ENCODE assay signal across 23 mouse cellular contexts in genomic region chr11:117625196-117625595, GRCm38 (mm10). TPM values are rescaled to one million over a fixed set of nuclear protein-coding genes. Genes with fewer than 3 reads are reported as not detected.
A peak's percentile ranks its signal among the peaks of the same experiment; 100 is the strongest.
DNase-seq lines count a peak whose midpoint lies in the region; ATAC-seq lines count a peak whose summit lies in the region.
"Had no signal": no experiment of that assay in that cellular context is flagged by ENCODE, and none has a peak within 500 bp of the region (broad histone marks: within the 10 kb centered on the region; RNA-seq: fewer than 3 reads in every experiment).

No protein-coding gene starts in this region.

- ATAC-seq in cerebellum, adult (ENCODE audit: insufficient number of reproducible peaks, low FRiP score, low TSS enrichment) = no peak
- no peak for ATAC-seq in hindbrain, embryonic 13.5 days (ENCODE audit: low FRiP score)
- ATAC-seq in hindbrain, embryonic 14.5 days (ENCODE audit: low FRiP score) = no peak
- ATAC-seq: CD4-positive, CD25-positive, alpha-beta regulatory T cell, adult 4 months; intestine, postnatal 0 days had no signal

- peaks cover 33% of the 10 kb centered on the region for H3K4me1 ChIP-seq in hindbrain, embryonic 13.5 days (replicated peaks)
- H3K4me1 ChIP-seq in hindbrain, embryonic 14.5 days (replicated peaks; ENCODE audit: control insufficient read depth, insufficient read depth, low read length) = peaks cover 28% of the 10 kb centered on the region
- H3K4me1 ChIP-seq: liver, embryonic 13.5 days had no signal

- no peaks in the 10 kb centered on the region for H3K9me3 ChIP-seq in hindbrain, embryonic 13.5 days
- no peaks in the 10 kb centered on the region for H3K9me3 ChIP-seq in hindbrain, embryonic 14.5 days (ENCODE audit: control insufficient read depth, low read length)
- H3K9me3 ChIP-seq: embryonic facial prominence, embryonic 15.5 days; heart, embryonic 10.5 days; liver, embryonic 13.5 days; neural tube, embryonic 13.5 days had no signal

- H3K36me3 ChIP-seq in hindbrain, embryonic 13.5 days = no peaks in the 10 kb centered on the region
- no peaks in the 10 kb centered on the region for H3K36me3 ChIP-seq in hindbrain, embryonic 14.5 days (replicated peaks; ENCODE audit: control insufficient read depth, insufficient read depth)
- H3K36me3 ChIP-seq: embryonic facial prominence, embryonic 15.5 days; heart, embryonic 10.5 days; liver, embryonic 13.5 days; neural tube, embryonic 13.5 days had no signal

- H3K9ac ChIP-seq in hindbrain, embryonic 13.5 days = no peak overlapping the region
- H3K9ac ChIP-seq in hindbrain, embryonic 14.5 days = no peak overlapping the region
- H3K9ac ChIP-seq: embryonic facial prominence, embryonic 15.5 days; liver, embryonic 13.5 days; lung, embryonic 14.5 days; neural tube, embryonic 13.5 days had no signal

- H3K4me2 ChIP-seq in hindbrain, embryonic 13.5 days = no peak overlapping the region
- H3K4me2 ChIP-seq in hindbrain, embryonic 14.5 days (replicated peaks) = no peak overlapping the region
- H3K4me2 ChIP-seq: embryonic facial prominence, embryonic 15.5 days; liver, embryonic 13.5 days; lung, embryonic 14.5 days; neural tube, embryonic 13.5 days had no signal

- no peaks in the 10 kb centered on the region for H3K27me3 ChIP-seq in hindbrain, embryonic 13.5 days
- H3K27me3 ChIP-seq in hindbrain, embryonic 14.5 days (ENCODE audit: control insufficient read depth, insufficient read depth, low read length) = no peaks in the 10 kb centered on the region
- H3K27me3 ChIP-seq: embryonic facial prominence, embryonic 15.5 days; neural tube, embryonic 13.5 days had no signal

- no peak overlapping the region for H3K4me3 ChIP-seq in hindbrain, embryonic 13.5 days
- H3K4me3 ChIP-seq in hindbrain, embryonic 14.5 days (replicated peaks; ENCODE audit: low read length) = no peak overlapping the region
- H3K4me3 ChIP-seq: embryonic facial prominence, embryonic 15.5 days; heart, embryonic 10.5 days; liver, embryonic 13.5 days; megakaryocyte, embryonic 14.5 days; neural tube, embryonic 13.5 days had no signal

- 63% methylated on average over 4 of the region's 4 CpGs for WGBS in hindbrain, embryonic 13.5 days
- 51% methylated on average over 4 of the region's 4 CpGs for WGBS in hindbrain, embryonic 14.5 days

- peak; percentile 46 for DNase-seq in cerebellum, adult 9-10 months
- no peak for DNase-seq in hindbrain, embryonic 14.5 days (ENCODE audit: low spot score)
- DNase-seq in left cerebral cortex, postnatal 4 days = peak; percentile 24
- DNase-seq in left cerebral cortex, adult 11 months (ENCODE audit: low spot score) = no peak
- peak; percentile 19 to 43 for DNase-seq in cerebellum, postnatal 25 days
- DNase-seq in right cerebral cortex, adult 2 months (ENCODE audit: low spot score in 2 of 2) = no peak
- DNase-seq: adrenal gland, postnatal 14 days; gastrocnemius, postnatal 10 days; heart, postnatal 4 days; kidney, postnatal 25 days; liver, embryonic 13.5 days; lung, embryonic 14.5 days; midbrain, embryonic 14.5 days; thymus, adult 2 months; thymus, postnatal 4 days had no signal

- peak overlapping the region; percentile 5; the same call in 1 of the 2 replicates for H3K27ac ChIP-seq in hindbrain, embryonic 13.5 days
- no peak overlapping the region for H3K27ac ChIP-seq in hindbrain, embryonic 14.5 days
- H3K27ac ChIP-seq: embryonic facial prominence, embryonic 15.5 days; heart, embryonic 10.5 days; liver, embryonic 13.5 days; neural tube, embryonic 13.5 days had no signal

- intact Hi-C loops in left cerebral cortex, postnatal 4 days (cut with DNase I) = loop anchor here (10.0 kb wide), 1 partner anchor 140 kb away; the partner anchor contains the start of gene Gm11733

RNA-seq across cellular contexts. Expression of gene Tnrc6c, which starts 28.9 kb away (rescaled TPM):
- polyA plus RNA-seq in hindbrain, embryonic 13.5 days (2015; fragmentation: Nextera tagmentation; extraction: Ambion mirVana) = 24.9 and 27.3 TPM in 2 replicates
- polyA plus RNA-seq in hindbrain, embryonic 14.5 days (2014; fragmentation: Nextera tagmentation; extraction: Ambion mirVana) = 23.4 and 25.1 TPM in 2 replicates
- 10 to 100 TPM; 89.8 to 90.7 TPM for total RNA-seq in left cerebral cortex, postnatal 4 days (2021)

Comparison
In these comparisons a context has a peak if more than half of its experiments do, and no peak if none do; other contexts are left out.
1. DNase-seq: peak in cerebellum, adult 9-10 months (single experiment), left cerebral cortex, postnatal 4 days (single experiment) and cerebellum, postnatal 25 days (2 of 2); none in hindbrain, embryonic 14.5 days (single experiment), left cerebral cortex, adult 11 months (single experiment) and right cerebral cortex, adult 2 months (0 of 2).